Mouse (Mus musculus) C2C12 (cell line): ENCODE results near the gene Atp6v0e.

Source experiments
- CTCF ChIP-seq: IDR thresholded peaks from one replicate; pipeline ENCODE4 v1.5.1; 2011; ENCODE audit not compliant: control insufficient read depth, insufficient read depth, insufficient read length
- MAX ChIP-seq: IDR thresholded peaks from one replicate; pipeline ENCODE4 v1.6.1; 2011; ENCODE audit warnings: mild to moderate bottlenecking, control low read depth

DNA sequence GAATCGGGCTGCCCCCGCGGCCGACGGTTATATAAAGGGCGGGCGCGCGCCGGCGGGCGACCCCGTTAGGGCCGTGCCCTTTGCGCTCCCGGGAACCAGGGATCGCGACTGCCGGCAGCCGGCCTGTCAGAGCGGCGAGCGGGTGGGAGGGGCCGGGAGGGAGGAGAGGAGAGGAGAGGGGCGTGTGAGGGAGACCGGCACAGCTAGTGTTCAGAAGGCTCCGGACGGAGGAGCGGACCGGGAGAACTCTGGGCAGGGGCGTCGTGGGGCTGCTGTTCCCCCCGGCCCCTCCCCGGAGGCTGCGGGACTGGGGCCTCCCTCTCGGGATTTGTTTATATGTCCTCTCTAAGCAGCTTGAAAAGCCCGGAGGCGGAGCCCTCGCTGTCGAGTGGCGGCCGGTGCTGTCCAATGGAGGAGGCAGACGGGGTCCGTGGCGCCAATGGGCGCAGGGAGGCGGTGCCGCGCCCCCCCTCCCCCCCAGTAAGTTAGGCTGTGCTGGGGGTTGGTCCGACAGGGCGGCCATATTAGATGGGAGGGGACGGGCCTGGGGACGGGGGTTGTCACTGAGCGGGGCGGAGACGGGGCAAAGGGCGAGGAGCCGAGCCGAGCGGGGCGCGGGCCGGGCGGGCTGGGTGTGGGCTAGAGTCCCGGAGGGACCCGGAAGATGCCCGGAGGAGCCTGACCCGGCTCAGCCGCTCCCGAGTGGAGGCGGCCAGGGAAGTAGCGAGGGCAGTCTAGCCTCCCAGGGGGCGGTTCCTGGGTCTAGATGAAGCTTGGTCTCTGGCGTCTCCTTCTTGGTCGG lies 53.1 kb downstream of the Atp6v0e start:
- TF ChIP-seq CTCF (no peak), MAX (no peak)
